Mouse (Mus musculus) megakaryocyte, embryonic 14.5 days (primary cell): ENCODE results near the gene Gm48551.

ENCODE experiments used
- FLI1 ChIP-seq: IDR thresholded peaks from 2 replicates; pipeline ENCODE4 v1.6.1; 2012; ENCODE audit warnings: low read length, inconsistent platforms, mixed read lengths
- GATA1 ChIP-seq: IDR thresholded peaks from 3 replicates; pipeline ENCODE4 v1.6.1; 2012; ENCODE audit warnings: mixed read lengths, low read length, inconsistent platforms, borderline replicate concordance

- no peak for TF ChIP-seq GATA1
- TF ChIP-seq FLI1: no peak
Observed at GRCm38 (mm10) chr10:81399798-81400308, 15.6 kb downstream of the Gm48551 start.
